In the genomic region with DNA sequence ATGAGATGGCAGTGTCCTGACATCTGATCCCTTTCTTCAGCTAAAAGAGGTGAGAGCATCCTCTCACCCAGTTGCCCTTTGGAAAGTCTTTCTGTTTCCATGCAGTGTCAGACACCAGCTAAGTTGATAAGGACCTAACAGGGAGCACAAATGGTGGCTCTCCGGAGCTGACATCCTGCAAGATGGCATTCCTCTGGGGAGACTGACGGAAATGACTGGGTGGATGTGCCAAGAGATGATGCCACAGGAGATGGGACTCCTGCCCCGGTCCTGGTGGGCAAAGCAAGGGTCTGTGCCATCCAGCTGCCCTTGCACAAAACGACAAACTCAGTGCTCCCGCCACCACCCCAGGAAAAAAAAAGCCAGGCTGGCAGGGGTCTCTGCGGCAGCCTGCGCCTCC, we compare ENCODE assay signal across 9 mouse cellular contexts. TPM values are rescaled to one million over a fixed set of nuclear protein-coding genes. Genes with fewer than 3 reads are reported as not detected.
A peak's percentile ranks its signal among the peaks of the same experiment; 100 is the strongest.
DNase-seq lines count a peak whose midpoint lies in the region; ATAC-seq and TF ChIP-seq lines count a peak whose summit lies in the region.
"Had no signal": no experiment of that assay in that cellular context is flagged by ENCODE, and none has a peak within 500 bp of the region (broad histone marks: within the 10 kb centered on the region; RNA-seq: fewer than 3 reads in every experiment).

No protein-coding gene starts in this region.

- H3K9ac ChIP-seq in forebrain, embryonic 14.5 days (ENCODE audit: low read length), result peak overlapping the region; percentile 73
- H3K9ac ChIP-seq in liver, embryonic 15.5 days, result peak overlapping the region; percentile 44; the same call in 1 of the 2 replicates

- H3K4me2 ChIP-seq in forebrain, embryonic 14.5 days (ENCODE audit: low read length), result peak overlapping the region; percentile 56
- peak overlapping the region; percentile 59 for H3K4me2 ChIP-seq in liver, embryonic 15.5 days

- TF ChIP-seq CTCF in C2C12 (IDR thresholded peaks at IDR 0.05; ENCODE audit: control insufficient read depth, insufficient read depth, insufficient read length), result no peak

- WGBS in forebrain, embryonic 14.5 days, result 26% methylated on average over 7 of the region's 7 CpGs
- WGBS in liver, embryonic 15.5 days (ENCODE audit: insufficient replicate concordance), result 48% methylated on average over 7 of the region's 7 CpGs

- no peaks in the 10 kb centered on the region for H3K79me3 ChIP-seq in C2C12 (ENCODE audit: low read depth)

- H3ac ChIP-seq in C2C12 (ENCODE audit: control insufficient read depth, insufficient read length, low read depth), result peak overlapping the region; percentile 5

- H3K27ac ChIP-seq in forebrain, embryonic 14.5 days (ENCODE audit: low read depth, low read length), result peak overlapping the region; percentile 79
- H3K27ac ChIP-seq in liver, embryonic 15.5 days (replicated peaks), result peak overlapping the region; percentile 51; the same call in 1 of the 2 replicates

- H3K79me2 ChIP-seq in C2C12 (ENCODE audit: control insufficient read depth, insufficient read depth), result no peaks in the 10 kb centered on the region

- peak; percentile 25; the same call in 1 of the 2 replicates for ATAC-seq in frontal cortex, adult (ENCODE audit: low TSS enrichment)
- ATAC-seq in forebrain, embryonic 14.5 days, result no peak; the same call in none of the 2 replicates
- no peak for ATAC-seq in liver, embryonic 15.5 days (ENCODE audit: insufficient read depth)
- ATAC-seq in megakaryocyte progenitor cell, adult 5-6 weeks (replicated peaks; ENCODE audit: poor library complexity), result no peak

- no peaks in the 10 kb centered on the region for H3K27me3 ChIP-seq in C2C12 (ENCODE audit: control insufficient read depth, insufficient read depth, insufficient read length)
- no peaks in the 10 kb centered on the region for H3K27me3 ChIP-seq in forebrain, embryonic 14.5 days (replicated peaks; ENCODE audit: control insufficient read depth, insufficient read depth, low read length)
- no peaks in the 10 kb centered on the region for H3K27me3 ChIP-seq in liver, embryonic 15.5 days
- H3K27me3 ChIP-seq: CH12.LX had no signal

- H3K36me3 ChIP-seq in C2C12 (ENCODE audit: control insufficient read depth, insufficient read depth), result peaks cover 43% of the 10 kb centered on the region
- peaks cover 57% of the 10 kb centered on the region for H3K36me3 ChIP-seq in forebrain, embryonic 14.5 days (ENCODE audit: control insufficient read depth, insufficient read depth, low read length)
- H3K36me3 ChIP-seq in liver, embryonic 15.5 days (replicated peaks), result peaks cover 45% of the 10 kb centered on the region

- no peaks in the 10 kb centered on the region for H3K9me3 ChIP-seq in forebrain, embryonic 14.5 days (replicated peaks; ENCODE audit: control insufficient read depth, low read length)
- H3K9me3 ChIP-seq in liver, embryonic 15.5 days (replicated peaks), result no peaks in the 10 kb centered on the region

- DNase-seq in frontal cortex, postnatal 36 days (ENCODE audit: low spot score in 2 of 2), result no peak
- no peak for DNase-seq in forebrain, embryonic 14.5 days (ENCODE audit: low spot score)
- no peak for DNase-seq in ovary, postnatal 36 days (ENCODE audit: low spot score)
- no peak for DNase-seq in urinary bladder, adult 2 months (ENCODE audit: low spot score)

- no peak overlapping the region for H3K4me3 ChIP-seq in C2C12 (ENCODE audit: insufficient read depth, poor library complexity, severe bottlenecking)
- peak overlapping the region; percentile 37 for H3K4me3 ChIP-seq in forebrain, embryonic 14.5 days (ENCODE audit: low read depth, low read length)
- peak overlapping the region; percentile 42 for H3K4me3 ChIP-seq in liver, embryonic 15.5 days (replicated peaks)

- H3K4me1 ChIP-seq in forebrain, embryonic 14.5 days (ENCODE audit: control insufficient read depth, insufficient read depth, low read length), result peaks cover 14% of the 10 kb centered on the region
- H3K4me1 ChIP-seq in liver, embryonic 15.5 days (replicated peaks), result peaks cover 21% of the 10 kb centered on the region

TF ChIP-seq in C2C12, 6 proteins besides CTCF, POLR2A, EP300 and RAD21:
- TF ChIP-seq USF1 (IDR thresholded peaks at IDR 0.05; ENCODE audit: low read depth) (no peak), CEBPB (IDR thresholded peaks at IDR 0.05; ENCODE audit: low read depth) (no peak), FOSL1 (IDR thresholded peaks at IDR 0.05; ENCODE audit: insufficient read depth, low read length, poor library complexity, severe bottlenecking) (no peak), MYOG (IDR thresholded peaks at IDR 0.05; ENCODE audit: control insufficient read depth, extremely low read depth, insufficient read length) (no peak), MAX (IDR thresholded peaks at IDR 0.05) (no peak), MYOD1 (IDR thresholded peaks at IDR 0.05; ENCODE audit: control insufficient read depth, insufficient read length, low read depth) (no peak)

RNA-seq across cellular contexts. Expression of a gene that starts 20.4 kb away (rescaled TPM):
- polyA plus RNA-seq in C2C12 (2012; fragmentation: generic; extraction: Trizol), result 24.7 TPM
- polyA plus RNA-seq in forebrain, embryonic 14.5 days (2014; fragmentation: Nextera tagmentation; extraction: Ambion mirVana), result 35.8 and 42.6 TPM in 2 replicates
- polyA plus RNA-seq in liver, embryonic 15.5 days (2015; fragmentation: Nextera tagmentation; extraction: Ambion mirVana), result 12.1 and 12.4 TPM in 2 replicates
- 17.1 and 17.8 TPM in 2 replicates for polyA plus RNA-seq in urinary bladder, adult 2 months (2012; rRNA removed)
- total RNA-seq in megakaryocyte progenitor cell, adult 5-6 weeks (2015), result 8.7 and 12.3 TPM in 2 replicates
- 6.1 and 11.0 TPM in 2 replicates for total RNA-seq in megakaryocyte progenitor cell, adult 5-6 weeks (2017)

RNA-seq across cellular contexts. Expression of a gene that starts 28.9 kb away (rescaled TPM):
- polyA plus RNA-seq in C2C12 (2012; fragmentation: generic; extraction: Trizol), result 503 TPM
- polyA plus RNA-seq in forebrain, embryonic 14.5 days (2014; fragmentation: Nextera tagmentation; extraction: Ambion mirVana), result 29.2 and 32.8 TPM in 2 replicates
- polyA plus RNA-seq in liver, embryonic 15.5 days (2015; fragmentation: Nextera tagmentation; extraction: Ambion mirVana), result 20.5 and 20.9 TPM in 2 replicates
- polyA plus RNA-seq in urinary bladder, adult 2 months (2012; rRNA removed), result 416 and 633 TPM in 2 replicates
- 8.3 and 11.7 TPM in 2 replicates for total RNA-seq in megakaryocyte progenitor cell, adult 5-6 weeks (2015)
- total RNA-seq in megakaryocyte progenitor cell, adult 5-6 weeks (2017), result 3.6 and 7.1 TPM in 2 replicates

RNA-seq across cellular contexts. Expression of a gene that starts 37.9 kb away (rescaled TPM):
- polyA plus RNA-seq in C2C12 (2012; fragmentation: generic; extraction: Trizol), result 136 TPM
- 136 and 161 TPM in 2 replicates for polyA plus RNA-seq in forebrain, embryonic 14.5 days (2014; fragmentation: Nextera tagmentation; extraction: Ambion mirVana)
- 45.2 and 49.8 TPM in 2 replicates for polyA plus RNA-seq in liver, embryonic 15.5 days (2015; fragmentation: Nextera tagmentation; extraction: Ambion mirVana)
- polyA plus RNA-seq in urinary bladder, adult 2 months (2012; rRNA removed), result 64.3 and 67.2 TPM in 2 replicates
- 169 and 177 TPM in 2 replicates for total RNA-seq in megakaryocyte progenitor cell, adult 5-6 weeks (2015)
- 126 and 128 TPM in 2 replicates for total RNA-seq in megakaryocyte progenitor cell, adult 5-6 weeks (2017)

RNA-seq across cellular contexts. Expression of a gene that starts 46.8 kb away (rescaled TPM):
- polyA plus RNA-seq in C2C12 (2012; fragmentation: generic; extraction: Trizol), result 0.39 TPM
- polyA plus RNA-seq in forebrain, embryonic 14.5 days (2014; fragmentation: Nextera tagmentation; extraction: Ambion mirVana), result 4.5 and 5.9 TPM in 2 replicates
- 1.0 and 1.1 TPM in 2 replicates for polyA plus RNA-seq in liver, embryonic 15.5 days (2015; fragmentation: Nextera tagmentation; extraction: Ambion mirVana)
- 9.6 and 10.0 TPM in 2 replicates for polyA plus RNA-seq in urinary bladder, adult 2 months (2012; rRNA removed)
- 1.4 and 1.5 TPM in 2 replicates for total RNA-seq in megakaryocyte progenitor cell, adult 5-6 weeks (2015)
- total RNA-seq in megakaryocyte progenitor cell, adult 5-6 weeks (2017), result 1.8 TPM in 1 of 2 replicates, not detected in the other
- total RNA-seq: CH12.LX had no signal

Comparison
In these comparisons a context has a peak if more than half of its experiments do, and no peak if none do; other contexts are left out.
1. RNA of a gene that starts 28.9 kb away (polyA plus RNA-seq): 416 to 633 TPM in urinary bladder, adult 2 months and 503 TPM in C2C12 (single experiment); 29.2 to 32.8 TPM in forebrain, embryonic 14.5 days and 20.5 to 20.9 TPM in liver, embryonic 15.5 days; every median in the first group is over 10 times any median in the second.